Mouse (Mus musculus) heart, adult 11 months (tissue): ENCODE results near the gene Sept14.
"Not testable (repeated sequence)": the region's sequence is repeated elsewhere in the genome, so short reads cannot be mapped to it uniquely, and the experiment has no call there.

ENCODE experiments used
- DNase-seq: peaks from one replicate; pipeline ENCODE4 v3.0.0; 2022

Gene Sept14

DNA sequence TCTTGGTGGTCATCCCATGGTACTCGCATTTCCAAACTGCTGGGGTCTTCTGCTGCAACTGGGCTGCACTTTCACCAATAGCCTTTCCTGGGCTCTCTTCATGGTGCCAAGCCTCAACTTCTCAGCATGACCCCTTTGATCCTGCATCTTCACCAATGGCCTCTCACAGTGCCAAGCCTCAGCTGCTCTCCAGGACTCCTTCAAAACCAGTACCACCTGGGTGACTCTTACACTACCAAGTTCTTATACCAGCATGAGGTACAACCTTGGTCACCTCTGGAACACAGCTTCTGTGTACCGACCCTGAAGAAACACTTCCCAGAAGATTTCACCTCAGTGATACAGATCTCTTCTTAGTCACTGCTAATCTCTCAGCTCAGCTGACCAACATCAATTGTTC is at the start of gene Sept14:
Gene Sept14 (minus strand): TSS at position 101 of the 400 bp plus-strand sequence.
- DNase-seq = no peak

DNA sequence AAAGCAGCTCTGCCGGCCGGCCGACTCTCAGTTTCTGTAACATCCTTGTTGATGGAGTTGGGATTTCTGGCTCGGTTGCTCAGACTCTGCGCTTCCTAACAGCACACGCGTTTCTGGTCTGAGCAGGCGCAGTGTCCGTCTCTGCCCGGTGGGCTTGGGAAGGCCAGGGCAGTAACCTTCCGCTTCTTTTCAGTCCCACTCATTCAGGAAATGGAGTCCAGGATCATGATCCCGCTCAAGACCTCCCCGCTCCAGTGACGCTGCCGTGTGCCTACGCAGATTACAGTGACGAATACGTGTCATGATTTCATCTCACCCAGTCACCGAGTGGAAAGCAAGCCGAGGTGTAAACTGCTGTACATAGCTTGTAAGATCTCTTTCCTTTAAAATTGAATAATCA is 48.6 kb upstream of the Sept14 start:
- DNase-seq = no peak

DNA sequence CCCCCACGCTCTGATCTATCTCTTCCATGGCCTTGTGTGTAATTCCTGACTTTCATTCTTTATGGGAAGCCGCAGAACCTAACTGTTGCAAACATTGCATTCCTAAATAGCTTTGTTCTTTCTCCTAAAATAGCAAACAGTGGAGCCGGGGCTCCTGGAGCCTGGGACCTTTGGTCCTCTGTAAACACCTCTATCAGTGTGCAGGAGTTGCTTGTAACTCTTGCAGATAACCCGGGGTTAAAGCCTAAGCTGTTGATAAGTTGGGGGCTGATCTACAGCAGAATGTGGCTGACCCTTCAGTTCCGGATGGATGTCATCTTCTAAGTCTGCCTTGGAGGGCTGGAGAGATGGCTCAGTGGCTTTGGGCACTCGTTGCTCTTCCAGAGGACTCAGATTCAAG is 35.7 kb upstream of the Sept14 start:
- no peak for DNase-seq

DNA sequence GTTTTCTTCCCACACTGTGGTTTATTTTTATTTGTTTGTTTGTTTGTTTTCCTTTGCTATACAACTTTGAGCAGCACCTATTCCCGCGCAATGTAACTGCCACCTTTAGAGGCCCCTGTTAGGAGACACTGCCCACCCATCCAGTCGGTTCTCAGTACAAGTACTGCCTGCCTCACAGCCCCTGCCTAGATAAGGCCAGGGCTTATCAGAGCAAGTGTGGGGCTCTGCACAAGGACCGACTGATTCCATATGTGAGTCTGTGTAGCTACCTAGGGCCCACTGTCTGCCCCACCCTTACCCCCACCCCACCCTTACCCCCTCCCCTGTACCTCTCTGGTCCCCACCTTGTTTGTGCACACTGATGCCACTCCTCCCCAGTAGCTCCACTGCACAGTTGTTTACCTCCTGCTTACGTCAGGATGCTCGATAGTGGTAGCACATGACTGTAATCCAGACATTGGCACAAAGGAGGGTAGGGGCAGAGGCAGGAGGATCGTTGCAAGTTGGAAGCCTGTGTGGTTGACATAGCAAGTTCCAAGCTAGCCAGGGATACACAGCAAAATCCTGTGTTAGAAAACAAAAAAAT is 34.7 kb upstream of the Sept14 start:
- DNase-seq = no peak

DNA sequence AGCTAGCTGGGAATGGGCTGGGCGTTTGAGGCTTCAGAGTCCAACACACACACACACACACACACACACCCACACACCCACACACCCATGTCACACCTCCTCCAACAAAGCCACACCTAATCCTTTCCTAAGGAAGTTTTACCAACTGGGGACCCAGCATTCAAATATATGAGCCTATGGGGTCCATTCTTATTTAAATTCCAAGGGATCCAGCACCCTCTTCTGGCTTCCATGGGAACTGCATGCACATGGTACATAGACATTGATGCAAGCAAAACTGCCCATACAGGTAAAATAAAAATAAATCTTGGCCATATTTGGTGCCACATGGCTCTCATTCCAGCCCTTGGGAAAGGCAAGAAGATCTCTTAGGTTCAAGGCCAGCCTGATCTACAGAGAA is 32.7 kb upstream of the Sept14 start:
- DNase-seq = no peak

DNA sequence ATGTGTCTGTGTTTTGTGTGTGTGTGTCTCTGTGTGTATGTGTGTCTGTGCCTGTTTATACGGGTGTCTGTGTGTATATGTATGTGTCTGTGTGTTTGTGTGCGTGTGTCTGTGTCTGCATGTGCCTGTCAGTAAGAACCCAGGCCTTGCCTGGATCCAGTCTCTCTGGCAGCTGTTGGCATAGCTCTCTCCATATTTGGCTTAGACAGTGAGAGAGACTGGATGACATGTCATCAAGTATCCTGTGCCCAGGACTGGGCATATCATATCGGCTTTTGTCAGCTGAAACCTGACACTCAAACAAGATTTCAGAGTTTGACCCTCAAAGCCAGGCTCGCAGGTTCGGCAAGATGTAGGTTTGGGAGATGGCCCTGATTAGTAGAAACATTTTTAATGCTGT is 22.7 kb upstream of the Sept14 start:
- peak; percentile 96 for DNase-seq

DNA sequence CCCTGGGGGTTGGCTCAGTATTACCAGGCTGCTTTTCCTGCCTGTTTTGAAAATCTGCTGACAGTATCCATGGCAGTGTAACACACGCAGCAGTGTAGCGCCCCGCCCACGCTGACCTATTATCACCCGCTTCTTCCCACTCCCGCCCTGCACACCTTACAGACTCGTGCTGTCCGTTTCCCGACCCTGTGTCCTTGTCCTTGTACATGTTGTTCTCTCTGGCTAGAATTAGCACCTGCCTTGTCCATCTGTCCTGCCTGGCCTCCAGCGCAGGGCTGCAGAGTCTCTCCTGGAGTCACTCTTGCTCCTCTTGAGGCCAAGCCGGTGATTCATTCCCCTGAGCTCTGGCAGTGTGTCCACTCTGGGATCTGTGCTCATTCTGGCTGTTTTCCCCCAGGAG is 22.0 kb upstream of the Sept14 start:
- DNase-seq = peak; percentile 98

DNA sequence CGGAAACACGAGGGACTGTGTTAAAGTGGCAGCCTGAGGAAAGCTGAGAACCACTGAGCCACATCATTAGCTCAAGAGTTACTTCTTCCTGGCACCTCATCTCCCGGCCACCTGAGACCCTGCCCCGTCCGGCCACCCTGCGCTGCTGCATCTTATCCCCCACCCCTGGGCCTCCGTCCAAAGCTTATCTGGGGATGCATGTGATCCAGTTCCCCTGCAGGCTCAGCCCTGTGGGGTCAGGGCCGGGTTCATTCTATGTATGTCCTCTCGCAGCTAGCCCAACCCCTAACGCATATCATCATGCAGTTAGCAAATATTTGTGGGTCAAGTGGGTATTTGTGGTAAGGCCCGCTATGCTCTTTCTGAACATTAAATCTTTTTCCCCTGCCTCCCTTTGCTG is 21.0 kb upstream of the Sept14 start:
- DNase-seq = peak; percentile 95

DNA sequence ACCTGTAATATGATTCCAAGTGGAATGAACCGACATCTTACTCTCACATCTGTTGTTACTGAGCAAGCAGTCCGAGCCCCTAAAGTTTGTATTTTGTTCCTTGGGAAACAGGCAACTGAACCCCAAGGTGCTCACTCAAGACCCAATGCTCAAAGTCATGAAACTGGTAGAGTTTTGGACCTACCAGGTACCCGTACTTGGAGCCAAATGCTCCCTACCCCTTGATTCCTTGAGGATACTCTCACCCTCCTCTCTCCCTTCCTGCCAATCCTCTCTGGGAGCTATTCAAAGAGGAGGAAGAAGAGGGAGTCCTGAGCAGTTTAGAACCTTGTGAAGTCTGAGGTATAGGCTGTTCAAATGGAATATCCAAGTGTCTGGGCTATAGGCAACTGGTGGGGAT is 18.5 kb upstream of the Sept14 start:
- peak; percentile 88 for DNase-seq

DNA sequence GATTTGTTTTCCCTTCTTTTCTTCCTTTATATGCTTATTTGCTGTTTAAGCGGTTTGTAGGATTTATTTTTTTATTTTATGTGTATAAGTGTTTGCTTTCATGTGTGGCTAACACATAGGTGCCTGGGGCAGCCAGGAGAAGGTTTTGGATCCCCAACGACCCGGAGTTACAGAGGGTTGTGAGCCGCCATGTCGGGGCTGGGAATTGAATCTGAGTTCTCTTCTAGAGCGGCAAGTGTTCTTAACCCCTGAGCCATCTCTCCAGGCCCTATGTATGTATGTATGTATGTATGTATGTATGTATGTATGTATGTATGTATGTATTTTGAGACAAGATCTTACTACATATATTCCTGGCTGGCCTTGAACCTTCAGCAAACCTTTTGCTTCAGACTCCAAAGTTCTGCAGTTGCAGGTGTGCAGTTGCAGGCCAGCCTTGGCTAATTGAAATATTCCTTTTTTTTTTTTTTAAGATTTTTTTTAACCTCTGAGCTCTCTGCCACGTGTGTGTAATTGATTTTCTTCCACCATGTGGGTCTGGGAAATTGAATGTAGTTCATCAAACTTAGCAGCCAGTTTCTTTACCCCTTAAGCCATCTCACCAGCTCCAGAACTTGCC is 17.6 kb upstream of the Sept14 start:
- no peak for DNase-seq

DNA sequence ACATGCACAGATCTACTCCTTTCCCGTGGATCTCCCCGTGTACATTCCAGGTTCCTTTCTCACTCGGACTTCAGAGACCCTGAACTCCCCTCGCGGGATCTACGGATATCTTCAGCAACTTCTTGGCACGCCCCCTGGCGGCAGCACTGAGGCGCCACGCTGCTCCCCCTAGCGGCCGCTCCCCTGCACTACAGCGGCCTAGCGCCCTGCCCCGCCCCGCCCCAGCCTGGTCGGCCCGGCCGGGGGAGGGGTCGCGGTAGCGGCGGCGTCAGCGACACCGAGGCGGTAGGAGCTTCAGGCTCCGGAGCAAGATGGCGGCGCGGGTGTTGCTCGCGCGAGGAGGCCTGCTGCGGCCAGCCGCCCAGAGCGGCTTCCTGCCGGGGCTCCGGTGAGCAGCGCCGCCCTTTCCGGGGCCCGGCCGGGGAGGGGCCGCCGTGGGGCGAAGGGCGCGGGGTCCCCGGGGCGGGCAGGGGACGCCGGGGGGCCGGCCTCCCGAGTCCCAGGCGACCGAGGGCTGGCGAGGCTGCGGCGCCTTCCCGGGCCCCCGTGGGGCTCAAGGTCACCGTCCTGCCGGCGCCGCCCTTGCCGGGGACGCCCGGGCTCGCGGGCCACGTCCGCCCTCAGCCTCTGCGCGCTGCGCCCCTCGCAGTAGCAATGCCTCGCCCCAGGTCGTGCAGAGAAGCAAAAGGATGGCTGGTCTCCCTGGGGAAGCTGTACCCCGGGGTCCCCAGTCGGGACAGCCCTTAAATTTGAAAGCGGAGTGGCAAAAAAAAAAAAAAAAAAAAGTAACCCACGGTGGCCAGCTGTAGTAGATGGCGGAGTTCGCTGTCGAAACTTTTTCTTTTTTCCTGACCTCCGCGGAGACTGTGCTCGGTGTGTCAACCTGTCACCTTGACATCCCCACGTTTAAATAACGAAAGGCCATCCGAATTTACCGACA is 16.8 kb upstream of the Sept14 start, which contains the start of gene Nipsnap2:
Gene Nipsnap2 (plus strand): TSS at position 230 of the 940 bp plus-strand sequence.
- peak; percentile 99 for DNase-seq

DNA sequence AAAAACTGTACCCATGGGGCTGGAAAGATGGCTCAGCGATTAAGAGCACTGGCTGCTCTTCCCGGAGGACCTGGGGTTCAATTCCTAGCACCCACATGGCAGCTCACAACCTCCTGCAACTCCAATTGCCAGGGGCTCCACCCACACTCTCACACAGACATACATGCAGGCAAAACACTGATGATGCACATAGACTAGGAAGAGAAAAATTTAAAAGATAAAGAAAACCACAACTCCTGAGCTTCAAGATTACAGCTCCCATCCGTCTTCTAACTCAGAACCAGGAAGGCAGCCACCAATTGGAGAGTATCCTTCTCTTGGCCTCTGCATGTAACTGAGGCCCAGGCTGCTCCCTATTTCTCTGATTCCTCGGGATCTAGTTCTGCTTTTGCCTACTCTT is 16.0 kb upstream of the Sept14 start:
- peak; percentile 90 for DNase-seq

DNA sequence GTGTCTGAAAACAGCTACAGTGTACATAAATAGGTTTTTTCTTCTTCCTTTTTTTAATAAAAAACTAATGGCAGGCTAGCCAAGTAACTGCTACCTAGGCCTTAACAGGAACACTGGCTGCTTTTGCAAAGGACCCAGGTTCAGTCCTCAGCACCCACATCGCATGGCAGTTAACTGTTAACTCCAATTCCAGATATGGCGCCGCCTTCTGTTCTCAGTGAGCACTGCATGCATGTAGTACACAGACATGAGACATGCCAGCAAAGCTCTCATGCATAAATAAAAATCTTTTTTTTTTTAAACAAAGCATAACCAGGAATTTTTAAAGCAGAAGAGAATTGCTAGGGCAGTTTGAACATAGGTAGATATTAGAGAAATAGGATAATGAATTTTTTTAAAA is 11.9 kb upstream of the Sept14 start:
- no peak for DNase-seq

DNA sequence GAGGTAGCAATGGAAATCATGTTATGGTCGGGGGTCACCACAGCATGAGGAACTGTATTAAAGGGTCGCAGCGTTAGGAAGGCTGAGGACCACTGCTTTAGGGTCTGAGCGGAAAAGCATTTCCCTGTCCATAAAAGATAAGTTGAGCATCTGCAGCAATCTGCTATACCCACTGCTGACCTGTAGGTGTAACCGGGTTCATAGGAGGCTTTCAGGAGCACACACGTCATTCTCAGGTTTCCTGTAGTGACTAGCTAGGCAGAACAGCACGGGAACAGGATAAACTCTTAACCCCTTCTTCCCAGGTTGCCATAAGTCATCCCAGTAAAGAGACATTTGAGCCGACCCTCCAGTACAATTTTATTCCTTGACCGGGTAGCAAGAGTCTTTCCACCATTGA is 8.7 kb upstream of the Sept14 start:
- DNase-seq = no peak

DNA sequence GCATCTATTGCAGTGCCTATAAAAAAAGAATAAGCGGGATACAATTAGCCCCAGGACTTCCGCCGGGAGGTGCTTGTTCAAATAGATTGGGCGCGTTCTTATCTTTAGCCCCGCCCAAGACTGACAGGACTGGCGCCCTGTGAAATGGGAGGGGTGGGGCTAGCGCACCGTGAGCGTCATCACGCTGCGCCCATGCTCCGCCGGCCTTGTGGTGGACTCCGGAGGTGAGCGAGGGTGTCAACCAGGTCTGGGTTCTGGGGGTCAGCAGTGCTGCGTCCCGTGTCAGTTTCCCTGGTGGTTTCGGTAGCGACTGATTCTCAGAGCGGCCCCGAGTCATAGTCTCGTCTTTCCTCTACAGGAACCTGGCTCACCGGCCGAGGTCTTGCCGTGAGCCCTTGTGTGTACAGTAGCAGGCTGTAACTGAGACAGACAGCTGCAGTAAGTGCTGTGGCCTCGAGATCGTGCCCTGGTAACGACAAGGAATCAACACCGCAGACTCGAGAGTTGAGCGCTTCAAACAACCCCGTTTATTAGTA is 7.1 kb upstream of the Sept14 start, which contains the start of gene Mrps17:
Gene Mrps17 (plus strand): TSS at position 172 of the 536 bp plus-strand sequence.
- DNase-seq = peak; percentile 99

DNA sequence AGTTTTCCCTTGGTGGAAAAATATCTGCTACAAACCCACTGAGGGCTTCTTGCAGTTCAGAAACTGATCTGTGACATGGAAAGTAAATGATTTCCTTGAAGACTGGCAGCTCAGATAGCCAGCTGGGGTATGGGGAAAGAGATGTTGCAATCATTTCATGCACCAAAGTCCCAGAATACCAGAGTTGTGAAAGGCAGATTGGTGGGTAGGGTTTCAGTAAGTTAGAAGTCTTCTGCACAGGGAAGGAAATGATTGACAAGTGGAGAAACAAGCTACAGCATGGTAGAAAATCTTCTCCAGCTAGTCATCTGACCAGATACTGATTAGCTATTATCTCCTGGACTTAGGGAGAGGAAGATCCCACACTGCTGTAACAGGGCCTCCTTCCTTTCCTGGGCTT is 4.9 kb downstream of the Sept14 start:
- no peak for DNase-seq

DNA sequence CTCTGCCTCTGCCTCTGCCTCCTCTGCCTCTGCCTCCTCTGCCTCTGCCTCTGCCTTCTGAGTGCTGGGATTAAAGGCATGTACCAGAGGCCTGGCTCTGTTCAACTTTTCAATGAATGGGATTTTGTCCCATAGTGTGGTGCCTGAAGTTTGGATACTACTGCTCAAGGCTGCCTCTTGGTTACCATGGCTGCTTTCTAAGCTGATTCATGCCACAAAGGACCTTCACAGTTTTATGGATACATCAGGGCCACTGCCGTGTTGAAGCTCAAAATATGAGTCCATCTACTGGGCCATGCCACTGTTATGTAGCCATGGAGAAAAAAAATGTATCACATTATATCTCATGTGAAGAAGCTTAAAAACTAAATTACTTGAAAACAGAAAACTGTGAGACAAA is 6.6 kb downstream of the Sept14 start:
- DNase-seq = no peak

DNA sequence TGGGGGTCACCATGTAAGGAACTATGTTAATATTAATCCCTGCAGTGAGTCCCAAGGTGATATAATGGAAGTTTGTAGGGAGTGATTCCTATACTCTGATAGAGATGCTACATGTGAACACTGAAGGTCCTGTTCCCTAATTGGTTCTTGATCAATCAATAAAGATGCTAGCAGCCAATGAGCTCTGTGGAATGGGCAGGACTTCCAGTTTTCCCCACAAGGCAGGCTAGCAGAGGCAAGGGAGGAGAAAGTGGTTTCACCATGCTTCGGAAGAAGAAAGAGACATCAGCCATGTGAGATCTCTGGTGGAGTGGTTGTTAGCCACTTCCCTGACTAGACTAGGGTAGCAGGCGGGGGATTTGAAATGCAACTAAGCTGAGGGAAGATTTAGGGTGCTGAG is 7.8 kb downstream of the Sept14 start:
- no peak for DNase-seq

DNA sequence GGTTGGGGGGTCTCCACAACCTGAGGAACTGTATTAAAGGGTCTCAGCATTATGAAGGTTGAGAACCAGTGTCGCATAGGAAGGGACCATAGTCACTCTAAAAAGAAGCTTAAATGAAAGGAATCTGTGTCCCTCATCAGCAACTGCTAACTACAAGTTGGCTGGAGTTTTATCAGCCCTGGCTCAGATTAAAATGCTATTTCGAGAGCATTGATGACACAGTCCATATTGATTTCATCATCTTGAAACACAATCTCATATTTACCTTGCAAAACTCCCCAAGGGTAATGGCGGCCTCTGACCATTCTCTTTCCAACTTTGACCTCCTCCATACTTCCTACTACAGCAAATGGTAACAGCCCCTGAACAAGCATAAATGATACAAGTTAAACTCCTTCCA is 17.8 kb downstream of the Sept14 start:
- DNase-seq = peak; percentile 34

DNA sequence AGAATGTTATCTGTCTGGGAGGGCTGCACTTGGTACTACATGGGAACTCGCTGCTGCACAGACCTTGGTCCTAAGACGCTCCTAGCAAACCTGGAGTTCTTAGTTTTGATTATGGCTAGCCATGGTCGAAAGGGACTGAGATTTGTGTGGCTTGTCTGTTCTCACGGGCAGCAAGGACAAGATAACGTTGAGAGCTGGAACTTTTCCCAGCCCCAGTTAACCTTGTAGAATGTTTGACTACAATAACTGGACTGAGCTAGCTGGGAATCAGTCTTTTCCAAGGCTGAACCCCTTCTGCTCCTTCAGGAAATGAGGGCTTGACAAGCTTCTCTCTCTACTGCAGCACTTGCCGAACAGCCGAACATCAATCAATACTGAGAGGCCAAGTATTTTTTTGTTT is 20.7 kb downstream of the Sept14 start:
- DNase-seq = no peak

DNA sequence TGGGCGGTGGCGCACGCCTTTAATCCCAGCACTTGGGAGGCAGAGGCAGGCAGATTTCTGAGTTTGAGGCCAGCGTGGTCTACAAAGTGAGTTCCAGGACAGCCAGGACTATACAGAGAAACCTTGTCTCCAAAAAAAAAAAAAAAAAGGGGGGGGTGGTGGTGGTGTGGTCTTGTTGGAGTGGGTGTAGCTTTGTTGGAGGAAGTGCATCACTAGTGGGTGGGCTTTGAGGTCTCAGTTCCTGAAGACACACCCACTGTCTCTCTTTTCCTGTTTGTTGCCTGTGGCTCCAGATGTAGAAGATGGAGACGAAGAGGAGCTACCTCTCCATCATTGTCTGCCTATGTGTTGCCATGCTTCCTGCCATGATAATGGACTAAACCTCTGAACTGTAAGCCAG is 23.2 kb downstream of the Sept14 start:
- not testable (repeated sequence) for DNase-seq

DNA sequence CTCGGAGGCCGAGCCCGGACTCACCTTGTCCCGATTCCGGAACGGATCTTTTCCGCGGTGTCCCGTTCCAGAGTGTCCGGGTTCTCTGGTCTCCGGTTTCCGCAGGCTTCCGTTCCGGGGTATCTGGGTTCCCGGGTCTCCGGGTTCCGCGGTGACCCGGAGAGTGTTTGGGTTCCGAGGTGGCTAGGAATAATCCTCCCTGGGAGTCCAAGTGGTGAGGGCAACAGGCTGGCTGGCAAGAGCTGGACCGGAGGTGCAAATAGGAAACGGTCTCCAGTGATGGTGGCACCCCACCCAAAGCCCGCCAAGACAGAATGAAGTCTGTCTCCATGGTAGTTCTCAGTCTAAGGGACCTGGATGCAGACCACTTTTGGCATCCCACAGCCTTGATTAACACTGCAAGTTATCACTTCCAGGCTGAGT is 38.3 kb downstream of the Sept14 start, which contains the start of gene Zfp11:
Gene Zfp11 (minus strand): TSS at position 64 of the 423 bp plus-strand sequence.
- peak; percentile 98 for DNase-seq

DNA sequence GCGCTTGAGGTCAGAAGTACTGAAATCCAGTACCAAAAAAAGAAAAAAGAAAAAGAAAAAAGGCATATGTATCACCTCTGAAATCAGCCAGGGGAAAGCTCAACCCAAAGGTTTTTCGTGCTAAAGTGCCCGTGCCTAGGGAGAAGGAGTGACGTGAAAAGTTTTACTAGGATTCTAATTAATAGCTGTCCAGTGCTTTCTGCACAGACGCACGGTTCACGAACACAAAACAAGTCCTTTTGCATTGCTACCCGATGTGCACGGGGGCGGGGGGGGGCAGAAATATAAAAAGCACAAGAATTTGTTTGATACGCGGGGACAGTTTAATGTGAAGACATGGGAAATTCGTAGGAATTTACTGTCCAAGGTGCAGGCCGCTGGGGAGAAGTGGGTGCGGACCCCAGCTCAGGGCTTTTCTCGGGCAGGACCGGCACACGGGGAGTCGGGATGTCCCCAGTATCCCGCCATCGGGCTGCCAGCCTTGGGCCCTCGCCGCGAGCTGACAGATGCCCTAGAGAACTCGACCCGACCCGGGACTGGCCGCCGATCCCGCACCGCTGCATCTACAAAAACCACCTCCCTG is 38.8 kb downstream of the Sept14 start:
- peak; percentile 82 for DNase-seq
